Comparison of ENCODE assay signal across 7 mouse cellular contexts in the genomic region with DNA sequence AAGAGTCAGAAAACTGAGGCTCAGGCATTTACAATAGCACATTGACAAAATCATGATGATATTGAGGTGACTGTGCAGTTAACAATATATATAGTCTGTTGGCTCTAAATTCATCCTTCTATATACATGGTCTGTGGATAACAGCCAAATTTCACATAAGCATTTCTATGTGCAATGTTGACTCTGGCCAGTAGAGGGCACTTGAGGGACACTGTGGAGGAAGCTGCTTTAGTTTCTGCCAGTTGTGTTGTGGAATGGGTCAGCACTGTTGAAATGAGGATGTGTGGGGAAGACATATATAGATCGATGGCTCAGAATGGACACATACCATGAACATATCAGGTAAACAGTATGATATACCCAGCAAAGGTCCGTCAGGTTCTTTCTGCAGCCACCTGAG. TPM values are rescaled to one million over a fixed set of nuclear protein-coding genes. Genes with fewer than 3 reads are reported as not detected.
A peak's percentile ranks its signal among the peaks of the same experiment; 100 is the strongest.
DNase-seq lines count a peak whose midpoint lies in the region; ATAC-seq and TF ChIP-seq lines count a peak whose summit lies in the region.

No protein-coding gene starts in this region.

- no peak overlapping the region for H3K27ac ChIP-seq in liver, adult 2 months (replicated peaks; ENCODE audit: insufficient read depth, low read depth, low read length)
- H3K27ac ChIP-seq in liver, embryonic 12.5 days = no peak overlapping the region

- H3K9ac ChIP-seq in liver, adult 2 months (ENCODE audit: low read depth, low read length) = no peak overlapping the region
- H3K9ac ChIP-seq in liver, embryonic 12.5 days = no peak overlapping the region

- 0 out of 2 replicates have a peak, but pooled peaks cover 5% of the 10 kb centered on the region for H3K9me3 ChIP-seq in liver, embryonic 12.5 days (replicated peaks)

- H3K27me3 ChIP-seq in liver, adult 2 months (ENCODE audit: control insufficient read depth, insufficient read depth, low read length) = no peaks in the 10 kb centered on the region
- H3K27me3 ChIP-seq in liver, embryonic 12.5 days (replicated peaks) = no peaks in the 10 kb centered on the region
- peaks cover 3% of the 10 kb centered on the region for H3K27me3 ChIP-seq in Patski

- ATAC-seq in liver, embryonic 12.5 days = no peak
- no peak for ATAC-seq in Patski

- TF ChIP-seq CTCF in liver, adult 2 months (IDR thresholded peaks at IDR 0.05; ENCODE audit: low read depth, low read length) = peak; percentile 51
- peak; percentile 85 for TF ChIP-seq CTCF in Patski (IDR thresholded peaks at IDR 0.05)

- H3K79me2 ChIP-seq in liver, adult 2 months (ENCODE audit: control insufficient read depth, insufficient read depth, low read length) = no peaks in the 10 kb centered on the region

- CTCF ChIA-PET in Patski (lab: Charles Lee) = interaction anchor here (0.7 to 3.9 kb wide), 7 partner anchors 8 to 639 kb away, joined by 3 to 25 read pairs (median 3); no protein-coding TSS in a partner anchor

- in situ Hi-C loops in Patski (cut with MboI; ENCODE audit: low pct_unique_long_range_greater_than_20kb) = no loop called here

- no peak overlapping the region for H3K4me3 ChIP-seq in liver, adult 2 months (ENCODE audit: insufficient read depth, low read depth, low read length)
- H3K4me3 ChIP-seq in liver, embryonic 12.5 days = no peak overlapping the region

- no peak overlapping the region for H3K4me2 ChIP-seq in liver, embryonic 12.5 days

- no peak for TF ChIP-seq POLR2A in liver, adult 2 months (IDR thresholded peaks at IDR 0.05; ENCODE audit: extremely low read depth, insufficient read depth, low read length)

- 68% methylated on average over 2 of the region's 2 CpGs for WGBS in liver, adult 2 months
- WGBS in liver, embryonic 12.5 days (ENCODE audit: insufficient replicate concordance) = 59% methylated on average over 2 of the region's 2 CpGs

- peak; percentile 39 for DNase-seq in liver, adult 2 months (ENCODE audit: extremely low read depth, low read depth, low spot score)
- DNase-seq in Patski (ENCODE audit: low read depth, low spot score) = no peak
- peak; percentile 9 for DNase-seq in c-Kit-positive CD71-positive TER-119-positive erythroid progenitor cells, embryonic 14.5 days (ENCODE audit: low spot score)
- peak; percentile 35 to 53 for DNase-seq in frontal cortex, postnatal 36 days (ENCODE audit: low spot score in 2 of 2)
- DNase-seq in layer of hippocampus, postnatal 25 days (ENCODE audit: extremely low spot score in 1 of 2, low spot score in 1 of 2) = peak; percentile 17 to 65
- peak; percentile 17 for DNase-seq in retina, postnatal 7 days (ENCODE audit: low read depth, low spot score)

- POLR2A ChIA-PET in Patski (lab: Charles Lee) = interaction anchor here (0.5 to 0.7 kb wide), 2 partner anchors 24 to 154 kb away, joined by 3 read pairs; no protein-coding TSS in a partner anchor

- no peaks in the 10 kb centered on the region for H3K4me1 ChIP-seq in liver, adult 2 months (ENCODE audit: control insufficient read depth, insufficient read depth, low read length)
- H3K4me1 ChIP-seq in liver, embryonic 12.5 days = no peaks in the 10 kb centered on the region

- H3K36me3 ChIP-seq in liver, adult 2 months (ENCODE audit: control insufficient read depth, insufficient read depth, low read length) = no peaks in the 10 kb centered on the region
- no peaks in the 10 kb centered on the region for H3K36me3 ChIP-seq in liver, embryonic 12.5 days

RNA-seq across cellular contexts. Expression of a gene that starts 54.8 kb away (rescaled TPM):
- under 0.01 and 0.07 TPM in 2 replicates for total RNA-seq in liver, adult 2 months (2014; rRNA removed)
- not detected in 2 replicates for polyA plus RNA-seq in liver, adult 2 months (2012; rRNA removed)
- polyA plus RNA-seq in liver, embryonic 12.5 days (2016; fragmentation: Nextera tagmentation; extraction: Ambion mirVana) = 2.5 and 2.6 TPM in 2 replicates
- 131 TPM for polyA plus RNA-seq in Patski (2021)
- 10 to 100 TPM; 24.1 to 28.8 TPM for total RNA-seq in layer of hippocampus, postnatal 25 days (2021)

Comparison
In these comparisons a context has a peak if more than half of its experiments do, and no peak if none do; other contexts are left out.
1. RNA of a gene that starts 54.8 kb away (polyA plus RNA-seq): 131 TPM in Patski (single experiment); 2.5 to 2.6 TPM in liver, embryonic 12.5 days and not detected in liver, adult 2 months; every median in the first group is over 10 times any median in the second.